Mouse (Mus musculus): ENCODE results near the gene Nudt4.
"Not testable (repeated sequence)": the region's sequence is repeated elsewhere in the genome, so short reads cannot be mapped to it uniquely, and the experiment has no call there.

The Nudt4 gene

GRCm38 (mm10) chr10:95568016-95568415 is 4.1 kb upstream of the Nudt4 start:
- DNase-seq (ENCODE audit: extremely low read depth, low read depth, low spot score), result no peak

GRCm38 (mm10) chr10:95567550-95567949 is 3.6 kb upstream of the Nudt4 start:
- no peak for DNase-seq (ENCODE audit: extremely low read depth, low read depth, low spot score)

GRCm38 (mm10) chr10:95566786-95567185 is 2.8 kb upstream of the Nudt4 start:
- no peak for DNase-seq (ENCODE audit: extremely low read depth, low read depth, low spot score)

- DNase-seq (ENCODE audit: extremely low read depth, low read depth, low spot score), result no peak
Measured at GRCm38 (mm10) chr10:95565156-95565854, 1.4 kb upstream of the Nudt4 start.

- DNase-seq (ENCODE audit: extremely low read depth, low read depth, low spot score), result no peak
Measured at GRCm38 (mm10) chr10:95562859-95563841, 796 bp downstream of the Nudt4 start.

GRCm38 (mm10) chr10:95562395-95562794 is 1.6 kb downstream of the Nudt4 start:
- DNase-seq (ENCODE audit: extremely low read depth, low read depth, low spot score), result no peak

- DNase-seq (ENCODE audit: extremely low read depth, low read depth, low spot score), result no peak
Measured at GRCm38 (mm10) chr10:95561616-95562015, 2.3 kb downstream of the Nudt4 start.

- DNase-seq (ENCODE audit: extremely low read depth, low read depth, low spot score), result no peak
Measured at GRCm38 (mm10) chr10:95560394-95560983, 3.5 kb downstream of the Nudt4 start.

- DNase-seq (ENCODE audit: extremely low read depth, low read depth, low spot score), result no peak
Measured at GRCm38 (mm10) chr10:95559426-95559825, 4.5 kb downstream of the Nudt4 start.

- DNase-seq (ENCODE audit: extremely low read depth, low read depth, low spot score), result no peak
Measured at GRCm38 (mm10) chr10:95557337-95557828, 6.6 kb downstream of the Nudt4 start.

- DNase-seq (ENCODE audit: extremely low read depth, low read depth, low spot score), result no peak
Measured at GRCm38 (mm10) chr10:95555866-95556265, 8.1 kb downstream of the Nudt4 start.

- no peak for DNase-seq (ENCODE audit: extremely low read depth, low read depth, low spot score)
Measured at GRCm38 (mm10) chr10:95552326-95552725, 11.6 kb downstream of the Nudt4 start.

GRCm38 (mm10) chr10:95551752-95552151 is 12.2 kb downstream of the Nudt4 start:
- DNase-seq (ENCODE audit: extremely low read depth, low read depth, low spot score), result no peak

GRCm38 (mm10) chr10:95550506-95550905 is 13.4 kb downstream of the Nudt4 start:
- DNase-seq (ENCODE audit: extremely low read depth, low read depth, low spot score), result no peak

- DNase-seq (ENCODE audit: extremely low read depth, low read depth, low spot score), result not testable (repeated sequence)
Measured at GRCm38 (mm10) chr10:95549080-95549479, 14.9 kb downstream of the Nudt4 start.

- no peak for DNase-seq (ENCODE audit: extremely low read depth, low read depth, low spot score)
Measured at GRCm38 (mm10) chr10:95548154-95548826, 15.7 kb downstream of the Nudt4 start.

GRCm38 (mm10) chr10:95546178-95546577 is 17.8 kb downstream of the Nudt4 start:
- DNase-seq (ENCODE audit: extremely low read depth, low read depth, low spot score), result no peak

GRCm38 (mm10) chr10:95545051-95545450 is 18.9 kb downstream of the Nudt4 start:
- no peak for DNase-seq (ENCODE audit: extremely low read depth, low read depth, low spot score)

- DNase-seq (ENCODE audit: extremely low read depth, low read depth, low spot score), result no peak
Measured at GRCm38 (mm10) chr10:95544651-95545050, 19.3 kb downstream of the Nudt4 start.

- no peak for DNase-seq (ENCODE audit: extremely low read depth, low read depth, low spot score)
Measured at GRCm38 (mm10) chr10:95544004-95544403, 19.9 kb downstream of the Nudt4 start.

- DNase-seq (ENCODE audit: extremely low read depth, low read depth, low spot score), result no peak
Measured at GRCm38 (mm10) chr10:95543377-95543776, 20.6 kb downstream of the Nudt4 start.

All from fat pad, adult 2 months (tissue).